Mouse (Mus musculus): Measurements from ENCODE around the gene Nav2.
A peak's percentile ranks its signal among the peaks of the same experiment; 100 is the strongest.

The Nav2 gene

GRCm38 (mm10) chr7:49477076-49477975 lies 568.8 kb downstream of the Nav2 start:
- no peak for DNase-seq (ENCODE audit: low spot score in 2 of 2)

DNA sequence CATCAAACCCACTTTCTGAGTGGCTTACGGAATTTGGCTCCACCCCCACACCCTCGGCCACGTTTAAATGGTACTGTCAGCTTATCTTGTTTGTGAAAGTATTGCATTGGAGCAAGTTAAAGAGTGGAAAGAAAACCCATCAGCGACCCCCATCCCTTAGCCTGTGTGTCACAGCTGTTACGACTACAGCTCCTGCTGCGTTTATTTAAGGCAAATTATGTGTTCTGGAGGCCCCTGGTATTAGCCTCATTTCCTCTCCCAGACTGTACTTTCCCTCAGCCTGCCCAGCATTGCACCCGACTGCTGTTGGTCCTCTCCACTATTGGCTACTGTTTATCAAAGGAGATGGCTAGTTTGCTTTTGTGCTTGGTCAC lies 569.4 kb downstream of the Nav2 start:
- no peak for DNase-seq (ENCODE audit: low spot score in 2 of 2)

- DNase-seq (ENCODE audit: low spot score in 2 of 2): no peak
Measured at GRCm38 (mm10) chr7:49478886-49479285, 570.4 kb downstream of the Nav2 start.

- no peak for DNase-seq (ENCODE audit: low spot score in 2 of 2)
Measured at GRCm38 (mm10) chr7:49480962-49481361, 572.4 kb downstream of the Nav2 start.

- DNase-seq (ENCODE audit: low spot score in 2 of 2): no peak
Measured at GRCm38 (mm10) chr7:49484036-49484744, 575.7 kb downstream of the Nav2 start.

GRCm38 (mm10) chr7:49485292-49485847 lies 576.9 kb downstream of the Nav2 start:
- DNase-seq (ENCODE audit: low spot score in 2 of 2): no peak

- DNase-seq (ENCODE audit: low spot score in 2 of 2): no peak
Measured at GRCm38 (mm10) chr7:49487347-49487746, 578.8 kb downstream of the Nav2 start.

DNA sequence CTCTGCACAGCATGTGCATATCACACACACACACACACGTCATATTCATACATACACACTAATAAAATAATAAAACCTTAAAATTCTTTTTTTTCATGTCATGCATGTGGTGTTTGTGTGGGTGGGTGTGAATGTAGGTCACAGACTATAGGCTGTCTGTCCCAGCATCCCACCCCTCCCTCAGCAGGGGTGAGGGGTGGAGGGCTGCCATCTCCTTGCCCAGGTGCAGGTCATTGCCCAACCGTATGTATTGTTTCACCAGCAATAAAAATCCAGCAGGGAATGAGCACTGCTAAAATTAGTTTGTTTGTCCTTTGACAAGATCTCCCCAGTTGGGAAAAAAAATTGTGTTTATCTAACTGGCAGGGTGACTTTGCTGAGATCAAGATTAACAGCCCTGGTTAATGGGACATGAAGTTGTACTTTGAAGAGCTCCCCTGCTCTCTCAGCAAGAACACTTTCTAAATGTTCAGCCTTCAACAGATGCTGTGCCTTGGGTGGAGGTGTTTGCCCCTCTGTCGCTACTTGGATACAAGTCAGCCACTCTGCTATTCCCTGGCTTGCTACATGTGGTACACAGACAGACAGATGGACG lies 580.1 kb downstream of the Nav2 start:
- DNase-seq (ENCODE audit: low spot score in 2 of 2): peak in 1 of 2 experiments; percentile 14

DNA sequence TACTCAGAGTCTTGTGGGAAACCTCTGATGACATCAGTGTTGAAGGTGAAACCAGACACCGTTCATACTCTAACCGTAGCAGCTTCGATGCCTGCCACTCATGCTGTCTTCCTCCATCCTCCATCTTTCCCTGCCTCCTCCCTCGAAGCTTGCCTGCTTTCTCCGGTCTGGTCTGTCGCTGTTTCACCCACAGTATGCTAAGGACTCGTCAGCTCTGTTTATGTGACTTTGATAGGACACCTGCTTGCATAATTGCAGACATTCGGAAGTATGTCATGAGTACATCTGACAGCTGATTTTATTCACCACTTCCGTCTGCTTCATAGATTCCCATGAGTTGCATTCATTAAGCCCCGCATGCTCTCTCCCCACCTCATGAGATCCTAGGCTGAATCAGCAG lies 582.3 kb downstream of the Nav2 start:
- no peak for DNase-seq (ENCODE audit: low spot score in 2 of 2)

DNA sequence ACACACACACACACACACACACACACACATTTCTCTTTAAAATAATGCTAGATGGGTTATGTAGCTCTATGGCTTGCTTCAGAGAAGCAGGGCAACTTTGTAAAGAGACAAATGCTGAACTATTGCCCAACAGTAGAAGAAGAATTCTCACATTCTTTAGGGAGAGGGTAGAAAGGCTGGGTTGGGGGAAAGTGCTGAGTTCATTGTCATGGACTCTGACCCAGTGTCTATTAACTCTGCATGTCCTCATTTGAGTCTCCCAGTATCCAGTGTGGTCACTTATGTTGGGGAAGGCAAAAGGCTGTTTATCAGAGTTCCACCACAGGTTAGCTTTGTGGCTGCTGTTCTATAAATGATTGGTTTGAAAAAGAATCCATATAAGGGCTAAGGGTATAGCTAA lies 584.1 kb downstream of the Nav2 start:
- DNase-seq (ENCODE audit: low spot score in 2 of 2): no peak

DNA sequence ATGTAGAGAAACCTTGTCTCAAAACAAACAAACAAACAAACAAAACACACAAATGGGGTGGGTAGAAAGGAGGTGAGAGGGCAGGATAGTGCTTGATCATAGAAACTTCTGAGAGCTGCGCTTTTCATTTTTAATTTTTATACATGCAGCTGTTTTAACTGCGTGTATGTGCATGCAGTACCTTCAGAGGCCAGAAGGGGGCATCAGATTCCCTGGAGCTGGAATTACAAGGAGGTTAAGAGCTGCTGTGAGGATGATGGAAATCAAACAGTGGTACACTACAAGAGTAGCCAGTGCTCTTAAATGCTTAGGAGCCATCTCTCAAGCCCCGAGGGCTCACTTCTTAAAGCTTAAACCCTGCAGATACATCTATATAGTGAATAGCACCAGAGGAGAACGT lies 584.7 kb downstream of the Nav2 start:
- DNase-seq (ENCODE audit: low spot score in 2 of 2): no peak

DNA sequence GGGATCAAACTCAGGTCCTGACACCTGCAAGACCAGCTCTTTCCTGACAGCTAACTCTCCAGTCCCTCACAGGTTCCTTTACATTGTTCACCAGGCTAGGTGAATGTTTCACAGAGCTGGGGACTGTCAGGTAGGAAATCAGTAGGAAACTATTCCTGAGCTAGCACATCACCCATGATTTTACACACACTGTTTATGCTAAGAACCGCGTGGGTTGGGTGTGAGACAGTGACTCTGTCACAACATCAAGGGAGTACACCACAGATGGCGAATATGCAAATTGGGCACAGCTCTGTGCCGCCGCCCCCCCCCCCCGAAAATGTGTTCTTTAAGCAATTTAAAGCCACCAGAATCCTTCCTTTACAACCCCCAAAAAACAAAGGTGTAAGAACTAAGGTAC lies 586.1 kb downstream of the Nav2 start:
- DNase-seq (ENCODE audit: low spot score in 2 of 2): no peak

GRCm38 (mm10) chr7:49496111-49496510 lies 587.6 kb downstream of the Nav2 start:
- no peak for DNase-seq (ENCODE audit: low spot score in 2 of 2)

GRCm38 (mm10) chr7:49496766-49497425 lies 588.4 kb downstream of the Nav2 start:
- DNase-seq (ENCODE audit: low spot score in 2 of 2): no peak

DNA sequence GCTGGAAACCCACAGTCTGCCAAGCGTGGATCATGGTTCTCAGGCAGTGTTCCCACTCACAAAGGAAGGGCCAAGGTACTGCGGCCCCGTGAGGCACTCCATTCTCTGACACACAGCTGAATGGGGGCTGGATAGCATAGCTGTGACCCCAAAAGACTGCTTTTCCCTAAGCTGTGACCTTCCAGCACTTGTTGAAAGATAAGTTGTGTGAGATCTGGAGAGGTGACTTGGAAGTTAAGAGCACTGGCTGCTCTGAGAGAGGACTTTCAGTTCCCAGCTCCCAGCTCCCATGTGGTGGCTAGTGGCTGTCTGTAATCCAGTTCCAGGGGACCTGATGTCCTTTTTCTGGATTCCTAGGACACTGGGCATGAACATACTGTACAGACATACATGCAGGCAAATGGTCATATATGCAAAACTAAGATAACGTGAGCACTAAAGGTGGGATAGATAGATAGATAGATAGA lies 588.9 kb downstream of the Nav2 start:
- DNase-seq (ENCODE audit: low spot score in 2 of 2): no peak

- no peak for DNase-seq (ENCODE audit: low spot score in 2 of 2)
Measured at GRCm38 (mm10) chr7:49499598-49499997, 591.1 kb downstream of the Nav2 start.

GRCm38 (mm10) chr7:49500916-49501315 lies 592.4 kb downstream of the Nav2 start:
- DNase-seq (ENCODE audit: low spot score in 2 of 2): no peak

DNA sequence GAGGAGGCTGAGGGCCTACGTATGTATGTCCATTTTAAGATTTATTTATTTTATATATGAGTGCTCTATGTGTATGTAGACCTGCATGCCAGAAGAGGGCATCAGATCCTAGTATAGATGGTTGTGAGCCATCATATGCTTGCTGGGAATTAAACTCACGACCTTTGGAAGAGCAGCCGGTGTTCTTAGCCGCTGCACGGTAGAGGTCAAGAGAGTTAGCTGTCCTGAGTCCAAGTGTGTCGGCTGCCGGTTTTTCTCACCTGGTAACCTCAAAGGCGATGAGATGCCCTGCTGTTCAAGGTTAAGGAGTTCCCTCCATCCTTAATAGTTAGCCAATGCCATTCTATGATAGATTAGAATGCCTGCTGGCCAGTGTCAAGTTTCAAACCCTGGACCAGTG lies 594.9 kb downstream of the Nav2 start:
- no peak for DNase-seq (ENCODE audit: low spot score in 2 of 2)

DNA sequence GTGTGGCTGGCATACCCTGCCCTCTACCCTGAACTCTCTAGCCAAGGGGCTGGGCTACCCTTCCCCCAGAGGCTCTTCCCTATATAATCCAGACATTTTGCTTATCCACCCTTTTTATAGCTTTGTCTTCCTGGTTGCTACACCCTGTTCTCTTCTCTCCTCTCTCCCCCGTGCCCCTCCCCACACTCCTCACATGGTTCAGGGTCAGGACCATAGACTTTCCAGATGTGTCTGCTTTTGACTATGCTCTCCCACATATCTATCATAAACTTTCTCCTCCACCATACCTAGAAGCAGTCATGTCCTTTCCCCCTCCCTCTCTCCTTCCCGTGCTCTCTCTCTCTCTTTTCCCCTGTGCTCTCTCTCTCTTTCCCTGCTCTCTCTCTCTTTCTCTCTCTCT lies 595.4 kb downstream of the Nav2 start:
- DNase-seq (ENCODE audit: low spot score in 2 of 2): no peak

DNA sequence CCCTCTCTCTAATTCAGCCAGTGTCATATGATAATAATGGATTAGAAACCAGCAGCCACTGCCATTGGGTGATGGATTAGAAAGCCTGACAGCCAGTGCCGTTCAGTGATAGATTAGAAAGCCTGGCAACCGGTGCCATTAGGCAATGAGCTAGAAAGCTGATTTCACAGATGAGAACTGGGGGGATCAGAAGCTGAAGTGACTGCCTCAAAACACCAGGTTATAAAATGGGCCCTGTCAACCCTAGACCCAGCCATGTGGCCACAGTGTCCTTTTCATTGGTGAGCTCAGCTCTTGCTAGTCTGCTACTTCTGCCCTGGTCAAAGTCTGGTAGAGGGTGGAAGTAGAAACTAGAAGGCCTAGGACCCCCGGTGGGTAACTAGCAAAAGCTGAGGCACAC lies 595.8 kb downstream of the Nav2 start:
- DNase-seq (ENCODE audit: low spot score in 2 of 2): no peak

DNA sequence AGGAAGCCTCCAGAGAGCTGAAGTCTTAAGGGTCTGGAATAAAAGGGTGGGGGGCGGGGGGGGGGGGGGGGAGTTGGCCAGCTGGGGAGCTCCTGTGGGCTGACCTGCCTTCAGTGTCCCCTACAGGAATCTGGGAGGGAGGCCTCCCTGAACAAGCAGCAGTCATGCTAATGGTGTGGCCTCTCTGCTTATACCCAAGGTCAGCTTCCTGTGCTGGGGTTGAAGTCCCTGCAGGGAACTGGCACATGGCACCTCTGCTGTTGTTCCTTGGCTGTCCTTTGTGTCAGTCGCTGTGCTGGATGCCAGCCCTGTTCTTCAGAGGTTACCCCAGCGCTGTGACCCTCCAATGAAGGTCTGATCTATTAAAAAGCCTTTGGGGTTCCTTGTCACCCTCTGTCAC lies 596.5 kb downstream of the Nav2 start:
- DNase-seq (ENCODE audit: low spot score in 2 of 2): no peak

Measured in urinary bladder, postnatal 36 days (tissue).